Mouse (Mus musculus): ENCODE results near the gene Wdr37. TPM values are rescaled to one million over a fixed set of nuclear protein-coding genes. Genes with fewer than 3 reads are reported as not detected.

The Wdr37 gene
- polyA plus RNA-seq, 1 experiment from 2014 or later = 20.6 TPM

GRCm38 (mm10) chr13:8870510-8871313 is 997 bp downstream of the Wdr37 start:
- under 1% methylated on average over 57 of the region's 57 CpGs for WGBS

GRCm38 (mm10) chr13:8870160-8870509 is 1.6 kb downstream of the Wdr37 start:
- Histone ChIP-seq H3K9me3 (replicated peaks; ENCODE audit: control insufficient read depth, low read length) (no peaks in the 10 kb centered on the region), H3K36me3 (ENCODE audit: control insufficient read depth, insufficient read depth) (no peaks in the 10 kb centered on the region), H3K4me1 (ENCODE audit: control insufficient read depth, insufficient read depth, low read length) (peaks cover 13% of the 10 kb centered on the region; the same call in 1 of the 2 replicates), H3K27ac (ENCODE audit: low read length) (peak overlapping the region; percentile 100), H3K4me3 (ENCODE audit: low read length) (peak overlapping the region; percentile 90), H3K9ac (ENCODE audit: low read length) (peak overlapping the region; percentile 97), H3K27me3 (ENCODE audit: control insufficient read depth, insufficient read depth, low read length) (no peaks in the 10 kb centered on the region), H3K4me2 (ENCODE audit: low read depth, low read length) (peak overlapping the region; percentile 90)
- 3% methylated on average over 9 of the region's 9 CpGs for WGBS
- 0 out of 2 replicates have a peak, but pooled peaks have one; percentile 20 for ATAC-seq (replicated peaks; ENCODE audit: extremely low read depth, insufficient read depth, low FRiP score)

More at GRCm38 (mm10) chr13:8870510-8871313, 997 bp downstream of the Wdr37 start:
- Histone ChIP-seq H3K4me1 (ENCODE audit: control insufficient read depth, insufficient read depth, low read length) (peaks cover 13% of the 10 kb centered on the region; the same call in 1 of the 2 replicates), H3K27me3 (ENCODE audit: control insufficient read depth, insufficient read depth, low read length) (no peaks in the 10 kb centered on the region), H3K4me2 (ENCODE audit: low read depth, low read length) (peak overlapping the region; percentile 90), H3K36me3 (ENCODE audit: control insufficient read depth, insufficient read depth) (no peaks in the 10 kb centered on the region), H3K4me3 (ENCODE audit: low read length) (peak overlapping the region; percentile 90), H3K9me3 (replicated peaks; ENCODE audit: control insufficient read depth, low read length) (no peaks in the 10 kb centered on the region), H3K27ac (ENCODE audit: low read length) (peak overlapping the region; percentile 100), H3K9ac (ENCODE audit: low read length) (peak overlapping the region; percentile 97)
- ATAC-seq (replicated peaks; ENCODE audit: extremely low read depth, insufficient read depth, low FRiP score) = peak; percentile 88

- H3K36me3 ChIP-seq (ENCODE audit: control insufficient read depth, insufficient read depth) = no peaks in the 10 kb centered on the region
- H3K9me3 ChIP-seq (replicated peaks; ENCODE audit: control insufficient read depth, low read length) = no peaks in the 10 kb centered on the region
- WGBS = 58% methylated on average over 5 of the region's 5 CpGs
- peak overlapping the region; percentile 97 for H3K9ac ChIP-seq (ENCODE audit: low read length)
- H3K27me3 ChIP-seq (ENCODE audit: control insufficient read depth, insufficient read depth, low read length) = no peaks in the 10 kb centered on the region
- H3K4me1 ChIP-seq (ENCODE audit: control insufficient read depth, insufficient read depth, low read length) = peaks cover 13% of the 10 kb centered on the region; the same call in 1 of the 2 replicates
- no peak for ATAC-seq (replicated peaks; ENCODE audit: extremely low read depth, insufficient read depth, low FRiP score)
- peak overlapping the region; percentile 90 for H3K4me2 ChIP-seq (ENCODE audit: low read depth, low read length)
- peak overlapping the region; percentile 100 for H3K27ac ChIP-seq (ENCODE audit: low read length)
- H3K4me3 ChIP-seq (ENCODE audit: low read length) = peak overlapping the region; percentile 90
Observed at GRCm38 (mm10) chr13:8869578-8870157, 2.0 kb downstream of the Wdr37 start.

DNA sequence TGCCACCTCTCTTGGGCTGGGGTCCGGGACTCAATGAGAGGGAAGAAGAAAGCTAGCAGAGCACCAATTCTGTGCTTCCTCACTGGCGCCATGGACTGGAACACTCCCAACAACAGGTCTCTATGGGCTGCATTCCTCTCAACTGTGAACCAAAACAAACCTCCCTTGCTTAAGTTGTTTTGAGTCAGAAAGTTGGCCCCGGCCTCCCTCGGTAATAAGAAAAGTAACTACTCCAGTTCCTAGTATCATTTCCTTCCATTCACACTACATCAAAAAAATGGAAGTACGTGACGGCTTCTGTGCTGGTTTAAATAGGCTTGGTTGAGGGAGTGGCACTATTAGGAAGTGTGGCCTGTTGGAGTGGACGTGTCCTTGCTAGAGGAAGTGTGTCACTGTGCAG is 5.1 kb downstream of the Wdr37 start:
- no peaks in the 10 kb centered on the region for H3K27me3 ChIP-seq (ENCODE audit: control insufficient read depth, insufficient read depth, low read length)
- no peak for ATAC-seq (replicated peaks; ENCODE audit: extremely low read depth, insufficient read depth, low FRiP score)
- peak overlapping the region; percentile 58 for H3K27ac ChIP-seq (ENCODE audit: low read length)
- no peak overlapping the region for H3K4me3 ChIP-seq (ENCODE audit: low read length)
- H3K36me3 ChIP-seq (ENCODE audit: control insufficient read depth, insufficient read depth) = no peaks in the 10 kb centered on the region
- H3K4me1 ChIP-seq (ENCODE audit: control insufficient read depth, insufficient read depth, low read length) = peaks cover 8% of the 10 kb centered on the region; the same call in 1 of the 2 replicates
- H3K4me2 ChIP-seq (ENCODE audit: low read depth, low read length) = no peak overlapping the region
- no peak overlapping the region for H3K9ac ChIP-seq (ENCODE audit: low read length)
- 61% methylated on average over 7 of the region's 7 CpGs for WGBS
- H3K9me3 ChIP-seq (replicated peaks; ENCODE audit: control insufficient read depth, low read length) = no peaks in the 10 kb centered on the region

DNA sequence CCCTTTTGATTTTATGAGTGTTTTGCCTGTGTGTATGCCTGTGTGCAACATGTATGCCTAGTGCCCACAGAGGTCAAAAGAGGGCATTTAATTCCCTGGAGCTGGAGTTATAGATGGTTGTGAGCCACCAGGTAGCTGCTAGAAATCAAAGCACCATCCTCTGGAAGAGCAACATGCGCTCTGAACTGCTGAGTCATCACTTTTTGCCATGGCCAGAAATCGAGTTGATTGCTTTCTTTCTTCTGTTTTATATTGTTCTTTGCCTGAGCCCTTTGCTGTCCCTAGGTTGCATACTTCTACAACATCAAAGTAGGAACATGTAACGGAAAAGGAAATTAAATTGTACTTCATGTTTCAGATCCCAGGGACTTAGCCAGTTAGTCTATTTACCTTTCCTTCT is 6.7 kb downstream of the Wdr37 start:
- H3K36me3 ChIP-seq (ENCODE audit: control insufficient read depth, insufficient read depth) = peaks cover 3% of the 10 kb centered on the region; the same call in 1 of the 2 replicates
- H3K4me3 ChIP-seq (ENCODE audit: low read length) = no peak overlapping the region
- 82% methylated on average over 3 of the region's 3 CpGs for WGBS
- no peak overlapping the region for H3K4me2 ChIP-seq (ENCODE audit: low read depth, low read length)
- H3K4me1 ChIP-seq (ENCODE audit: control insufficient read depth, insufficient read depth, low read length) = peaks cover 7% of the 10 kb centered on the region; the same call in 1 of the 2 replicates
- H3K9me3 ChIP-seq (replicated peaks; ENCODE audit: control insufficient read depth, low read length) = no peaks in the 10 kb centered on the region
- no peak overlapping the region for H3K9ac ChIP-seq (ENCODE audit: low read length)
- no peak overlapping the region for H3K27ac ChIP-seq (ENCODE audit: low read length)
- H3K27me3 ChIP-seq (ENCODE audit: control insufficient read depth, insufficient read depth, low read length) = no peaks in the 10 kb centered on the region
- ATAC-seq (replicated peaks; ENCODE audit: extremely low read depth, insufficient read depth, low FRiP score) = no peak

- ATAC-seq (replicated peaks; ENCODE audit: extremely low read depth, insufficient read depth, low FRiP score) = no peak
- peaks cover 3% of the 10 kb centered on the region; the same call in 1 of the 2 replicates for H3K36me3 ChIP-seq (ENCODE audit: control insufficient read depth, insufficient read depth)
- WGBS = 65% methylated on average over 9 of the region's 9 CpGs
Observed at GRCm38 (mm10) chr13:8860861-8861260, 10.8 kb downstream of the Wdr37 start.

GRCm38 (mm10) chr13:8858453-8858852 is 13.3 kb downstream of the Wdr37 start:
- H3K36me3 ChIP-seq (ENCODE audit: control insufficient read depth, insufficient read depth) = peaks cover 14% of the 10 kb centered on the region
- no peak overlapping the region for H3K9ac ChIP-seq (ENCODE audit: low read length)
- H3K4me3 ChIP-seq (ENCODE audit: low read length) = no peak overlapping the region
- 22% methylated on average over 6 of the region's 6 CpGs for WGBS
- H3K4me2 ChIP-seq (ENCODE audit: low read depth, low read length) = no peak overlapping the region; the same call in 1 of the 2 replicates
- H3K9me3 ChIP-seq (replicated peaks; ENCODE audit: control insufficient read depth, low read length) = no peaks in the 10 kb centered on the region
- H3K4me1 ChIP-seq (ENCODE audit: control insufficient read depth, insufficient read depth, low read length) = peaks cover 5% of the 10 kb centered on the region
- ATAC-seq (replicated peaks; ENCODE audit: extremely low read depth, insufficient read depth, low FRiP score) = peak; percentile 79
- H3K27ac ChIP-seq (ENCODE audit: low read length) = peak overlapping the region; percentile 57
- H3K27me3 ChIP-seq (ENCODE audit: control insufficient read depth, insufficient read depth, low read length) = no peaks in the 10 kb centered on the region

More at GRCm38 (mm10) chr13:8860861-8861260, 10.8 kb downstream of the Wdr37 start:
- Histone ChIP-seq H3K4me1 (ENCODE audit: control insufficient read depth, insufficient read depth, low read length) (peaks cover 5% of the 10 kb centered on the region), H3K9ac (ENCODE audit: low read length) (no peak overlapping the region), H3K9me3 (replicated peaks; ENCODE audit: control insufficient read depth, low read length) (no peaks in the 10 kb centered on the region), H3K4me2 (ENCODE audit: low read depth, low read length) (no peak overlapping the region), H3K27ac (ENCODE audit: low read length) (no peak overlapping the region), H3K4me3 (ENCODE audit: low read length) (no peak overlapping the region), H3K27me3 (ENCODE audit: control insufficient read depth, insufficient read depth, low read length) (no peaks in the 10 kb centered on the region)

- no peak overlapping the region for H3K4me3 ChIP-seq (ENCODE audit: low read length)
- WGBS = 83% methylated on average over 2 of the region's 2 CpGs
- no peak overlapping the region for H3K9ac ChIP-seq (ENCODE audit: low read length)
- H3K9me3 ChIP-seq (replicated peaks; ENCODE audit: control insufficient read depth, low read length) = no peaks in the 10 kb centered on the region
- ATAC-seq (replicated peaks; ENCODE audit: extremely low read depth, insufficient read depth, low FRiP score) = no peak
- H3K36me3 ChIP-seq (ENCODE audit: control insufficient read depth, insufficient read depth) = peaks cover 15% of the 10 kb centered on the region
- H3K4me2 ChIP-seq (ENCODE audit: low read depth, low read length) = no peak overlapping the region
- H3K27ac ChIP-seq (ENCODE audit: low read length) = no peak overlapping the region
- H3K27me3 ChIP-seq (ENCODE audit: control insufficient read depth, insufficient read depth, low read length) = no peaks in the 10 kb centered on the region
- peaks cover 5% of the 10 kb centered on the region for H3K4me1 ChIP-seq (ENCODE audit: control insufficient read depth, insufficient read depth, low read length)
Observed at GRCm38 (mm10) chr13:8854769-8855168, 16.9 kb downstream of the Wdr37 start.

DNA sequence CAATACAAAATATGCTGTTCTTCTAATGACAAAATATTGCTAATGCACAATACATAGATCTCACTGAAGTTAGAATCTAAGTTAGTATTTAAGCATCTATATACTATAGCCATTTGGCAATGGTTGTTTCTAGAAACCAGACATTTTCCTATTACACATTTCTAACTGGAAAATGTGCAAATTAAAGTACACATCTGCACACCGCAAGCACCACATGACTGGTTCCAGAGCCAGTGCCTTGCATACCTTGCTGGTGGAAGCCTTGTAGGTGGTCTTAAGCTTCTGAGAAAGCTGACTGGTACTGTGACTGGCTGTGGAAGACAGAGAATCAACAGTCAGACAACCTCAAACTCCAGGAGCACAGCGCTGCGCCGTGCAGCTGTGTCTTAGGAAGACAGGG is 18.3 kb downstream of the Wdr37 start:
- no peak overlapping the region for H3K4me2 ChIP-seq (ENCODE audit: low read depth, low read length)
- H3K9ac ChIP-seq (ENCODE audit: low read length) = no peak overlapping the region
- ATAC-seq (replicated peaks; ENCODE audit: extremely low read depth, insufficient read depth, low FRiP score) = no peak
- H3K4me1 ChIP-seq (ENCODE audit: control insufficient read depth, insufficient read depth, low read length) = peaks cover 2% of the 10 kb centered on the region
- no peaks in the 10 kb centered on the region for H3K27me3 ChIP-seq (ENCODE audit: control insufficient read depth, insufficient read depth, low read length)
- H3K36me3 ChIP-seq (ENCODE audit: control insufficient read depth, insufficient read depth) = peaks cover 25% of the 10 kb centered on the region
- 97% methylated on average over 4 of the region's 4 CpGs for WGBS
- H3K4me3 ChIP-seq (ENCODE audit: low read length) = no peak overlapping the region
- H3K9me3 ChIP-seq (replicated peaks; ENCODE audit: control insufficient read depth, low read length) = no peaks in the 10 kb centered on the region
- no peak overlapping the region for H3K27ac ChIP-seq (ENCODE audit: low read length)

Measured in heart, embryonic 16.5 days (tissue).